Mouse (Mus musculus) ES-Bruce4 (cell line): ENCODE data around the gene Rfx1.

Experiments
- CTCF ChIP-seq: IDR thresholded peaks from one replicate; pipeline ENCODE4 v1.8.1; 2011; ENCODE audit warnings: low read depth, low read length
- EP300 ChIP-seq: IDR thresholded peaks from 2 replicates; pipeline ENCODE4 v1.6.1; 2011; ENCODE audit warnings: low read depth, low read length; ENCODE audit not compliant: insufficient read depth
- POLR2A ChIP-seq: IDR thresholded peaks from one replicate; pipeline ENCODE4 v1.8.1; 2011; ENCODE audit warnings: low read length; ENCODE audit not compliant: insufficient read depth

- TF ChIP-seq EP300 (no peak), POLR2A (no peak), CTCF (no peak)
Measured at GRCm38 (mm10) chr8:84044900-84045299, 21.7 kb upstream of the Rfx1 start, which contains the start of gene Rln3.
